Comparison of ENCODE assay signal across 8 mouse cellular contexts in genomic region chr10:125917436-125917871, GRCm38 (mm10). TPM values are rescaled to one million over a fixed set of nuclear protein-coding genes. Genes with fewer than 3 reads are reported as not detected.
DNase-seq lines count a peak whose midpoint lies in the region; ATAC-seq and TF ChIP-seq lines count a peak whose summit lies in the region.

No protein-coding gene starts in this region.

- 5% methylated on average over 9 of the region's 9 CpGs for WGBS in lung, postnatal 0 days
- 8% methylated on average over 9 of the region's 9 CpGs for WGBS in forebrain, embryonic 11.5 days
- 3% methylated on average over 9 of the region's 9 CpGs for WGBS in limb, embryonic 12.5 days
- 11% methylated on average over 9 of the region's 9 CpGs for WGBS in stomach, embryonic 16.5 days

- no peaks in the 10 kb centered on the region for H3K36me3 ChIP-seq in lung, postnatal 0 days (ENCODE audit: insufficient read depth, low read length)
- H3K36me3 ChIP-seq in forebrain, embryonic 11.5 days (ENCODE audit: control insufficient read depth, insufficient read depth, low read length) = no peaks in the 10 kb centered on the region
- H3K36me3 ChIP-seq in limb, embryonic 12.5 days = no peaks in the 10 kb centered on the region
- no peaks in the 10 kb centered on the region for H3K36me3 ChIP-seq in stomach, embryonic 16.5 days (ENCODE audit: control insufficient read depth, insufficient read depth, low read length)

- no peak overlapping the region; the same call in 1 of the 2 replicates for H3K4me2 ChIP-seq in lung, postnatal 0 days (replicated peaks; ENCODE audit: low read depth, low read length)
- H3K4me2 ChIP-seq in forebrain, embryonic 11.5 days (ENCODE audit: low read depth, low read length, severe bottlenecking) = peak overlapping the region; percentile 22; the same call in 1 of the 2 replicates
- peak overlapping the region; percentile 47 for H3K4me2 ChIP-seq in limb, embryonic 12.5 days
- H3K4me2 ChIP-seq in stomach, embryonic 16.5 days (ENCODE audit: low read depth, low read length) = peak overlapping the region; percentile 49

- H3K4me3 ChIP-seq in lung, postnatal 0 days (ENCODE audit: low read depth, low read length) = no peak overlapping the region
- no peak overlapping the region for H3K4me3 ChIP-seq in forebrain, embryonic 11.5 days (ENCODE audit: low read depth, low read length)
- no peak overlapping the region; the same call in 1 of the 2 replicates for H3K4me3 ChIP-seq in limb, embryonic 12.5 days (replicated peaks)
- H3K4me3 ChIP-seq in stomach, embryonic 16.5 days (replicated peaks; ENCODE audit: low read length) = 0 out of 2 replicates have a peak overlapping the region, but pooled peaks have one; percentile 13

- TF ChIP-seq CTCF in lung, postnatal 0 days (IDR thresholded peaks at IDR 0.05) = no peak

- H3K9me3 ChIP-seq in lung, postnatal 0 days (ENCODE audit: low read length) = no peaks in the 10 kb centered on the region
- H3K9me3 ChIP-seq in forebrain, embryonic 11.5 days (ENCODE audit: control insufficient read depth, low read length) = no peaks in the 10 kb centered on the region
- no peaks in the 10 kb centered on the region for H3K9me3 ChIP-seq in limb, embryonic 12.5 days
- no peaks in the 10 kb centered on the region for H3K9me3 ChIP-seq in stomach, embryonic 16.5 days (replicated peaks; ENCODE audit: control insufficient read depth, low read length)

- no peaks in the 10 kb centered on the region for H3K4me1 ChIP-seq in lung, postnatal 0 days (ENCODE audit: insufficient read depth, low read depth, low read length)
- H3K4me1 ChIP-seq in forebrain, embryonic 11.5 days (replicated peaks; ENCODE audit: control insufficient read depth, insufficient read depth, low read length) = peaks cover 1% of the 10 kb centered on the region; the same call in 1 of the 2 replicates
- H3K4me1 ChIP-seq in limb, embryonic 12.5 days (replicated peaks) = peaks cover 27% of the 10 kb centered on the region
- H3K4me1 ChIP-seq in stomach, embryonic 16.5 days (ENCODE audit: control insufficient read depth, insufficient read depth, low read length) = 0 out of 2 replicates have a peak, but pooled peaks cover 5% of the 10 kb centered on the region

- H3K27me3 ChIP-seq in lung, postnatal 0 days (replicated peaks; ENCODE audit: insufficient read depth, low read length) = no peaks in the 10 kb centered on the region
- no peaks in the 10 kb centered on the region for H3K27me3 ChIP-seq in forebrain, embryonic 11.5 days (ENCODE audit: control insufficient read depth, insufficient read depth, low read length)
- peaks cover 6% of the 10 kb centered on the region; the same call in 1 of the 2 replicates for H3K27me3 ChIP-seq in limb, embryonic 12.5 days
- H3K27me3 ChIP-seq in stomach, embryonic 16.5 days (ENCODE audit: control insufficient read depth, insufficient read depth, low read length) = no peaks in the 10 kb centered on the region

- peak; percentile 43 for ATAC-seq in lung, postnatal 0 days
- ATAC-seq in forebrain, embryonic 11.5 days (replicated peaks; ENCODE audit: low FRiP score) = peak; percentile 68
- ATAC-seq in limb, embryonic 12.5 days (ENCODE audit: insufficient number of reproducible peaks, insufficient read depth, low FRiP score, low TSS enrichment, low read depth) = peak; percentile 78
- ATAC-seq in stomach, embryonic 16.5 days (ENCODE audit: insufficient read depth, low FRiP score) = no peak

- no peak for TF ChIP-seq EP300 in lung, postnatal 0 days (IDR thresholded peaks at IDR 0.05)

- no peak overlapping the region for H3K9ac ChIP-seq in lung, postnatal 0 days (replicated peaks; ENCODE audit: low read depth)
- no peak overlapping the region for H3K9ac ChIP-seq in forebrain, embryonic 11.5 days (ENCODE audit: low read length)
- no peak overlapping the region for H3K9ac ChIP-seq in limb, embryonic 12.5 days (replicated peaks)
- H3K9ac ChIP-seq in stomach, embryonic 16.5 days (ENCODE audit: low read length) = no peak overlapping the region

- H3K27ac ChIP-seq in lung, postnatal 0 days (ENCODE audit: low read length) = no peak overlapping the region
- no peak overlapping the region for H3K27ac ChIP-seq in forebrain, embryonic 11.5 days (ENCODE audit: low read depth, low read length)
- no peak overlapping the region for H3K27ac ChIP-seq in limb, embryonic 12.5 days
- no peak overlapping the region for H3K27ac ChIP-seq in stomach, embryonic 16.5 days (ENCODE audit: low read length)

- intact Hi-C loops in left cerebral cortex, postnatal 25 days (cut with DNase I) = no loop called here

- peak; percentile 19 for DNase-seq in lung, postnatal 0 days (ENCODE audit: low spot score)
- no peak for DNase-seq in lung, postnatal 4 days
- no peak for DNase-seq in forebrain, embryonic 11.5 days (ENCODE audit: low spot score)
- DNase-seq in left cerebral cortex, postnatal 25 days (ENCODE audit: low spot score in 2 of 2) = no peak
- DNase-seq in gastrocnemius, adult 8-10 months (ENCODE audit: low spot score in 2 of 2) = no peak
- DNase-seq in lung, postnatal 25 days (ENCODE audit: low spot score) = no peak

RNA-seq across cellular contexts. Expression of gene Lrig3, which starts 48.5 kb away (rescaled TPM):
- polyA plus RNA-seq in lung, postnatal 0 days (2015; fragmentation: Nextera tagmentation; extraction: Ambion mirVana) = 4.7 and 5.2 TPM in 2 replicates
- 10.9 and 11.2 TPM in 2 replicates for polyA plus RNA-seq in forebrain, embryonic 11.5 days (2014; fragmentation: Nextera tagmentation; extraction: Ambion mirVana)
- 84.4 and 85.6 TPM in 2 replicates for polyA plus RNA-seq in limb, embryonic 12.5 days (2016; fragmentation: Nextera tagmentation; extraction: Ambion mirVana)
- 17.4 and 17.5 TPM in 2 replicates for polyA plus RNA-seq in stomach, embryonic 16.5 days (2015; fragmentation: Nextera tagmentation; extraction: Ambion mirVana)
- total RNA-seq in left cerebral cortex, postnatal 25 days (2021) = 1 to 10 TPM; 2.1 to 3.2 TPM
- 1 to 10 TPM; 3.0 to 4.0 (median 3.6) TPM for total RNA-seq in gastrocnemius, adult 8-10 months (2022)
